Mouse (Mus musculus) CH12F3 (cell line): ENCODE data around the gene 1810055G02Rik.

Experiments used
- in situ Hi-C: fragments of 300-500 bp; cut with MboI; formaldehyde crosslinking; loops from 2 replicates; pipeline ENCODE4 v1.14.3; 2020; ENCODE audit warnings: low sequenced_read_pairs

Gene 1810055G02Rik

DNA sequence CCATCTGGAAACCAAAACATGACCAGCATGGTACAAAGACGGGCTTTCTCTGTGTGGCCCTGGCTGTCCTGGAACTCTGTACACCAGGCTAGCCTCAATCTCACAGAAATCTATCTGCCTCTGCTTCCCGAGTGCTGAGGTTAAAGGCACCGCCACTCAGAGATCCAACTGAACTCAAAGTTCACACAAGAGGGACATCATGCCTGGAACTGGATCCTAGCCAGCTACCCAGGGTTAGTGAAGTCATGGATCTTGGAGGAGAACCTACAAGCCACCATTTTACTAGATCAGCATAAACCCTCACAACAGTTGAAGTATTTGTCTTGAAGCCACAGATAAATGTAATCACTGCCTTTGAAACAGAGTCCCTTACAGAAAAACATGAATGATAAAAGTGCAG is 27.9 kb downstream of the 1810055G02Rik start:
- in situ Hi-C loops: no loop called here

DNA sequence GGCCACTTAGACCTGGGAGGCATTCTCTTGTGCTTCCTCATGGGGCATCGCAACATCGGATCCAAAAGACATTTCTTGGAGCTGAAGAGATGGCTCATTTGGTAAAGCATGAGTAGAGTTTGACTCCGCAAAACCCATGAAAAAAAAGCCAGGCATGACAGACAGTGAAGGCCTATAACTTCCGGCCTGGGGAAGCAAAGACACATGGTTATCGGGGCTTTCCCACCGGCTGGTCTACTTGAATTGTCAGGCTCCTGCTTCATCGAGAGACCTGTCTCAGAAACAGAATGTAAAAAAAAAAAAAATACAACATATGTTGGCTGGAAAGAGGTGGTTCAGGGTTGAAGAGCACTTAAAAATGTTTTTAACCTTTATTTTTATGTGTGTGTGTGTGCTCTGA is 31.6 kb downstream of the 1810055G02Rik start:
- in situ Hi-C loops: no loop called here

DNA sequence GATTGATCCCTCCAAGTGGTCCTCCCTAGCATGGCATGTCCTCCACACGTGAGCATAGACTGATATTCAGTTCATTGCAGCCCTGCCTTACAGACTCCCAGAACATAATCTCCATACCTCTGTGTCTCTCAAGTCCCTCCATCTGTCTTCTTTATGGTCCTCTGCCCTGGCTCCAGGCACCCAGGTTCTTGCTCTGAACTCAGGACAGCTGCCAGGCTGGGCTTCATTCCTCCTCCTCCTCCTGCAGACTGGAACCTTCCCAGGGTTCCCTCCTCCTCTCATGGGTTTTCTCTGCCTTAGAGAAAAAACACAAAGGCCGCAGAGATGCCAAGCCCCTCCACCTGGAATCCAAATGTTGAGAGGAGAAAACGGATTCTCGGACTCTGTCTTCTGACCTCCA is 34.6 kb downstream of the 1810055G02Rik start:
- in situ Hi-C loops: no loop called here

DNA sequence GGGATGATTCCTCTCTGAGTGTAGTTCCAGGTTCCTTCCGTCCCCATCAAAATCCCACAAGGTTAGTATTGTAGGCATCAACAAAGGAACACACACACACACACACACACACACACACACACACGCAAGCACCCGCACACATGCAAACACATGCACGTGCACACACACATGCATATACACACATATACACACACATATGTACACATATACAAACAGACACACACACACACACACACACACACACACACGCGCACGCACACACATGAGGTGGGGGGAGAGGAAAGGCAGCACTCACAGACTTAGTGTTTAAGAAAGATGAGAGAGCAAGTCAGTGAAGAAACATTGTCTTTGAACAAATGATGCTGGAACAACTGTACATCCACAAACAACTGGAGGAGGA is 35.3 kb downstream of the 1810055G02Rik start:
- in situ Hi-C loops: no loop called here

DNA sequence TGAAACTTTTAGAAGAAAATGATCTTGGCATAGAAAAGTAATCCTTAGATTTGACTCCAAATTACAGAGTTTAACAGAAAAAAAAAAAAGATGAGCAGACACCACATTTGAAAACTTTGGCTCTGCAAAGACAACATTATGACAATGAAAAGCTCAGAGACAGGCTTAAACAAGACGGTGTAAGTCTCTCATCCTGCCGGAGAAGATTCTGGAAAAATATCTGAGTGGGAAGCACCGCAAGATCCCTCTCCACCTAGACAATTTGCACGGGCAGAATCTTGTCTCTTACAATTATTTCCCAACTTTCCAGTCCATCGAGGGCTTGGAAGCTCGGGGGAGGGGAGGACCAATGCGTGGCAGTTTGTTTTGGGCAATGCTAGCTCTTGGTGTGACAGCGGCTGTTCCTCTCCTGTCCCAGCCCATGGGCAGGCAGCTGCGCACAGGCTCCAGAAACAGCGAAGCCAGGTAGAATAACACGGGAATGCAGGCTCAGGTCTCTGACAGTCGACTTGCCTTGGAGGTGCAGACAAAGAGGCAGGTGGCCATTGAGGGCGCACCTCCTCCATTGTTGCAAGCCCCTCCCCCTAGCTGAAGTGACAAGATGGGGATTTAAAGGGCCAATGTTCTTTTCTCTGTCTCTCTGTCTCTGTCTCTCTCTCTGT is 35.9 kb downstream of the 1810055G02Rik start:
- in situ Hi-C loops: no loop called here

DNA sequence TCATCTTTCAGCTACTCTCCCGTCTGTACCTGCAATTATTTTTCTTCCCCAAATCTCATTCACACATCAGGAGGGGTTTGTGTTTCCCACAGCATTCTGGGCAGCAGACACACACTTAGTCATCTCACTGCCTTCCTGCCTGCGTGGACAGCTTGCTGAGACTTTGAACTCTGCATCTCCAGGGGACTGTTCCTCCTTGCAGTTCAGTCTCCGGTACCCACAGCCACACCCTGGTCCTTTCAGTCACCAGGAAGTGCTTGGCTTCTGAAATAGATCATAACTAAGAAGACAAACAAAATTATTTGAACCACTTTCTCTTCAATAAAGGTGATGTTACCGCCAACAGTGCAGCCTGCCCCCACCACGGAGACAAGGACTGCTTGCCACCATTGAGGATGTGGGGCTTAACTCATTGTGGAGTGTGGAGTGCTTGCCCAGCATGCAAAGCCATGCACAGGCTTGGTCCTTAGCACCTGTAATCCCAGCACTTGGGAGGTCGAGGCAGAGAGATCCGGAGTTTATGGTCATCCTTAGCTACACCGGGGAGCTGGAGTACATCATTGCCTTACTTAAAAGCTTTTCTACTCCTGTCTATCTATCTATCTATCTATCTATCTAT is 44.6 kb downstream of the 1810055G02Rik start:
- in situ Hi-C loops: no loop called here

DNA sequence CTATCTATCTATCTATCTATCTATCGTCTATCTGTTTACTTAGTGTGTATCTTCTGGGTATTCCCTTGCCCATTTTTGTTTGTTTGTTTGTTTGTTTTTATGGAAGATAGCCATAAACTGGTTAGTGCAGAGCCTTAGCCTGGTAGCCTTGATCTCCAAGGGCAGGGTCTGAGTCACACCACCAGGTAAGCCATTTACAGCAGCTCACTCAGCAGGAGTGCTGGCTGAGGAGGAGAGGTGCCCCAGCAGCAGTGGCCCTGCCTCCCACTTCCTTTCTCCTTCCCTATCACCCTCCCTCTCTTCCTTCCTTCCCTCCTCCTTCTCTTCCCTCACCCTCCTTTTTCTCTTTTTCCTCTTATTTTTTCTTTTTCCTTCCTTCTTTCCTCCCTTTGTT is 45.1 kb downstream of the 1810055G02Rik start:
- in situ Hi-C loops: no loop called here

DNA sequence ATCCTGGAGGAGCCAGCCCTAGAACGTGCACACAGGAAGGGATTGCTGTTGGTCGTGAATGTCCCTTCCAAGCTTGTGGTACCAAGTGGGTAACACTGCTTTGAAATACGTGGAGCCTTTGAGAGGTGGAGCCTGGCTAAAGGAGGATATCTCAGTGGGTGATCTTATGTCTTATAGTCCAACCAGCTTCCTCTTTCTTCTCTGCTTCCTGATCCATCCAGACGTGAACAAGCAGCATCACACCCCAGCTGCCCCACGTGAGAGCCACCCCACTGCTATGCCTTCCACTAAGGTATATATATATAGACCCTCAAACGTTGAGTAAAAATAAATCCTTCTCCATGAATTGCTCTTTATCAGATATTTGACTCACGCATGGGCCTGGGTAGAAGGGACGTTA is 45.6 kb downstream of the 1810055G02Rik start:
- in situ Hi-C loops: no loop called here

DNA sequence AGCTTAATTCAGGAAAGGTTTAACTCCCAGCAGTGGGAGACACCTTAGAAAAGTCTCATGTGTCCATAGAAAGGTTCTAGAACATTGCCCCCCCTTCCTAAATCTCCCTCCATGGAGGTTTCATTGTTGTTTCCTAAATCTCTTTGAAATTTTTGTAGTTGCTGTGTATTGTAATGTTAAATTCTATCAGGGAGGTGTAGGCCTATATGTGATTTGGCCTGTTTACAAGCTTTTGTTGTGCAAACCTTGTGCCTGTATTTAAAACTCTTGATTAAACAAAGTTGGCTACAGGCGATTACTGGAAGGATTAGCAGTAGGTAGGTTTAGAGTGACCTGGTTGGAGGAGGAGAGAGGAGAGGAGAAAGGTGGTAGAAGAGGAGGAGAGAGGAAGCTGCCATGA is 49.8 kb downstream of the 1810055G02Rik start:
- in situ Hi-C loops: no loop called here

DNA sequence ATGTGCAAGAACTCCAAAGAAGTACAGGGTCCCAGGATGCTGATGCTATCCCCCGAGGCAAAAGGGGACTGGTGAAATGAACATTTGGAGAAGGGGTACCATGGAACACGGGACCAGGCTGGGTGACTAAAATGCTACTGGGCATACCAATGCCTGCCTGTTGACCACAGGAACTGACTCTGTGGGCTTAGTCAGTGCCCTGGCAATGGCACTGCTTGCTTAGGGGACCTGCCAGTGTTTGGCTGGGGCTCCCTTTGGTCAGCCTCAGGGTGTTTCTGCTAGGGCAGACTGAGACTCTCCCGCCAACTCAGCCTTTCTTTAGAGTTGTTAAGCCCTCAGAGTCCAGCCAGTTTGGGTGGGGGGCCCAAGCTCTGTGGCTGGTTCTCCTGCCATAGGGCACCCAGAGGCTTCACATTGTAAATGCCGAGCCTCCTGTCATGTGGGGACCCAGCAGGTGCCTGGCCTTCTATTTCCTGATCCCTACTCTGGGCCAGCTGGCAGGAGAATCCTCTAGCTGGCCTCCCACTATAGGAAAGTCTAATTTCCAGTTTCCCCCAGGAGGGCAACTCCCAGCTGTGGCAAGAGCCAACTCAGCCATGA is 57.2 kb downstream of the 1810055G02Rik start:
- in situ Hi-C loops: no loop called here

DNA sequence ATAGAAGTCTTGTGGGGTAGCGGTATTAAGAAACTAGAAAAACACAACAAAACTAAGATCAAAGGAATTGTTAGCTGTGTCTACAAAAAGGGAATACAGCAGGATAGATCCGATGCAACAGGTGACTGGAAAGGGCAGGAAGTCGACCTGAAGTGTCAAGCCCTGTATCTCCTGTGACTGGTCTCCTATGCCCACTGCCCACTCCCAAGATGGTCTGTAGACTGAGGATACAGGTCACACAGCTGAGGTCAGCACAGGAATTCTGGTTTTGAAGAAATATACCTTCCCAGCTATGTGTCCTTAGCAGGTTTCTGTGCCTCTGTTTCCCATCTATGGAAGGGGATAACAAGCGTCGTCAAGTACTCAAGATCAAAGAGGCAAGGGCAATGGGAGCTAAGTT is 58.3 kb downstream of the 1810055G02Rik start:
- in situ Hi-C loops: no loop called here

DNA sequence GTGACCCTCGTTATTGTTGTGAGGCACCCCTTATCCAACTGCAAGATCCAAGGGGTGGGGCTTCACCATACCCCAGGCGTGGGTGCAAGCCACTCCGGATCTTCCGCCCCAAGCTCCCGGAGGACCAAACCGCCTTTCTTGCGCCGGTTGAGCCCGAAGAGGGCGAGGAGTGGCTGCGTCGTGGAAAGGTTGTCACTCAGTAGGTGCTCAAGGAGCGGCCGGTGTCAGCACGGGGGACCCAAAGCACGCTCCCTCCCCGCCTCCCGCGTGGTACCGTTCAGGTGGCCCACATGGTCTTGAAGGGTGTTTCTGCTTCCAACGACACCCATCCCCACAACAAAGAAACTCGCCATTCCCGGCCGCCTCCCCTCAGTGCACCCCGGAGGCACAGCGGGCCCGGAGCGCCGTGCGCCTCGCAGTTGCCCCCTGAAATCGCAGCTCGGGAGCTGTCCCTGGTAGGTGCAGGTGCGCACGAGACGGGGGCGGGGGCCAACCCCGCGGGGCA is 59.2 kb downstream of the 1810055G02Rik start, which contains the start of gene Kmt5b:
TSS of gene Kmt5b (plus strand) at position 146 of the 505 bp plus-strand sequence.
- in situ Hi-C loops: no loop called here
